ENCODE assay signal across 8 mouse cellular contexts in genomic region chr9:22327099-22327474, GRCm38 (mm10). TPM values are rescaled to one million over a fixed set of nuclear protein-coding genes. Genes with fewer than 3 reads are reported as not detected.
DNase-seq lines count a peak whose midpoint lies in the region; ATAC-seq and TF ChIP-seq lines count a peak whose summit lies in the region.

No protein-coding gene starts in this region.

- WGBS in forebrain, embryonic 16.5 days, result 20% methylated on average over 9 of the region's 9 CpGs

- peak overlapping the region; percentile 74 for H3K4me2 ChIP-seq in forebrain, embryonic 16.5 days (ENCODE audit: low read length)

- H3K27ac ChIP-seq in MEL (ENCODE audit: control insufficient read depth, low read depth, low read length), result peak overlapping the region; percentile 54; the same call in 1 of the 2 replicates
- H3K27ac ChIP-seq in forebrain, embryonic 16.5 days (ENCODE audit: low read length), result no peak overlapping the region

- peaks cover 15 to 35% of the 10 kb centered on the region in 2 experiments for H3K36me3 ChIP-seq in MEL (ENCODE audit: control insufficient read depth in 1 of 2, insufficient read depth in 2 of 2, low read length in 2 of 2)
- no peaks in the 10 kb centered on the region for H3K36me3 ChIP-seq in forebrain, embryonic 16.5 days (ENCODE audit: control insufficient read depth, insufficient read depth)

- no peak for TF ChIP-seq EP300 in MEL (IDR thresholded peaks at IDR 0.05; ENCODE audit: low read depth in 1 of 2, low read length in 2 of 2)

- TF ChIP-seq POLR2A in MEL (IDR thresholded peaks at IDR 0.05; ENCODE audit: control insufficient read depth in 1 of 2, insufficient read depth in 1 of 2, low read depth in 1 of 2, low read length in 2 of 2, poor library complexity in 1 of 2), result no peak

- H3K4me3 ChIP-seq in MEL (ENCODE audit: control insufficient read depth in 1 of 2, insufficient read depth in 1 of 2, low read depth in 2 of 2, low read length in 2 of 2), result peak overlapping the region; percentile 55 to 57
- peak overlapping the region; percentile 52 for H3K4me3 ChIP-seq in forebrain, embryonic 16.5 days (replicated peaks; ENCODE audit: low read length)

- no peaks in the 10 kb centered on the region for H3K27me3 ChIP-seq in MEL (ENCODE audit: control insufficient read depth in 1 of 2, insufficient read depth in 2 of 2, low read length in 2 of 2)
- no peaks in the 10 kb centered on the region for H3K27me3 ChIP-seq in forebrain, embryonic 16.5 days (replicated peaks; ENCODE audit: control insufficient read depth, insufficient read depth, low read length)

- no peaks in the 10 kb centered on the region for H3K9me3 ChIP-seq in MEL (replicated peaks; ENCODE audit: insufficient read depth, low read length)
- H3K9me3 ChIP-seq in forebrain, embryonic 16.5 days (ENCODE audit: control insufficient read depth, low read length), result no peaks in the 10 kb centered on the region

- H3K4me1 ChIP-seq in MEL (ENCODE audit: control insufficient read depth in 1 of 2, insufficient read depth in 2 of 2, low read length in 2 of 2), result peaks cover 28 to 34% of the 10 kb centered on the region in 2 experiments
- peaks cover 10% of the 10 kb centered on the region for H3K4me1 ChIP-seq in forebrain, embryonic 16.5 days (replicated peaks; ENCODE audit: control insufficient read depth, insufficient read depth, low read length)

- no peaks in the 10 kb centered on the region; the same call in 1 of the 2 replicates for H3K79me2 ChIP-seq in MEL (ENCODE audit: control insufficient read depth, insufficient read depth, low read length, poor library complexity)

- peak overlapping the region; percentile 66 for H3K9ac ChIP-seq in MEL (ENCODE audit: control insufficient read depth, low read depth, low read length, poor library complexity, severe bottlenecking)
- H3K9ac ChIP-seq in forebrain, embryonic 16.5 days (replicated peaks; ENCODE audit: low read depth, low read length), result no peak overlapping the region; the same call in 1 of the 2 replicates

- no peak for TF ChIP-seq CTCF in MEL (IDR thresholded peaks at IDR 0.05 in 2 of 3, conservative IDR thresholded peaks at IDR 0.05 in 1 of 3; ENCODE audit: control insufficient read depth in 1 of 3, insufficient read depth in 1 of 3, low read depth in 2 of 3, low read length in 3 of 3, poor library complexity in 1 of 3, severe bottlenecking in 1 of 3)

- ATAC-seq in cerebellum, adult (ENCODE audit: insufficient number of reproducible peaks, low FRiP score, low TSS enrichment), result no peak
- no peak for ATAC-seq in forebrain, embryonic 16.5 days
- no peak for ATAC-seq in frontal cortex, adult (ENCODE audit: low TSS enrichment)

- peak; percentile 33 for DNase-seq in cerebellum, adult 11 months
- no peak for DNase-seq in MEL (ENCODE audit: low read depth, low spot score)
- peak; percentile 94 for DNase-seq in kidney, adult 9 months
- DNase-seq in lung, postnatal 10 days, result peak; percentile 44
- DNase-seq in layer of hippocampus, adult 18-20 months (ENCODE audit: low spot score in 2 of 2), result no peak

- TF ChIP-seq RAD21 in MEL (IDR thresholded peaks at IDR 0.05; ENCODE audit: low read depth, low read length), result no peak

TF ChIP-seq in MEL, 35 proteins besides CTCF, POLR2A, EP300 and RAD21:
- no peak for TF ChIP-seq ZMIZ1 (IDR thresholded peaks at IDR 0.05; ENCODE audit: low read depth, low read length)
- TF ChIP-seq HCFC1 (IDR thresholded peaks at IDR 0.05; ENCODE audit: low read depth, low read length), result no peak
- TF ChIP-seq SIN3A (IDR thresholded peaks at IDR 0.05; ENCODE audit: low read length), result no peak
- TF ChIP-seq ZKSCAN1 (IDR thresholded peaks at IDR 0.05; ENCODE audit: low read depth, low read length), result no peak
- TF ChIP-seq TAL1 (IDR thresholded peaks at IDR 0.05; ENCODE audit: low read length), result no peak
- no peak for TF ChIP-seq MAFK (IDR thresholded peaks at IDR 0.05; ENCODE audit: borderline replicate concordance, low read depth, low read length)
- TF ChIP-seq UBTF (IDR thresholded peaks at IDR 0.05; ENCODE audit: borderline replicate concordance, insufficient read depth, low read depth, low read length), result no peak
- TF ChIP-seq CHD2 (IDR thresholded peaks at IDR 0.05; ENCODE audit: low read length), result no peak
- TF ChIP-seq POLR2AphosphoS5 (IDR thresholded peaks at IDR 0.05; ENCODE audit: borderline replicate concordance, low read depth, low read length), result no peak
- TF ChIP-seq POLR2AphosphoS2 (IDR thresholded peaks at IDR 0.05; ENCODE audit: low read length), result no peak
- TF ChIP-seq ZC3H11A (IDR thresholded peaks at IDR 0.05; ENCODE audit: low read depth, low read length), result no peak
- no peak for TF ChIP-seq MXI1 (IDR thresholded peaks at IDR 0.05; ENCODE audit: low read depth, low read length)
- TF ChIP-seq ELF1 (IDR thresholded peaks at IDR 0.05; ENCODE audit: low read depth, low read length), result no peak
- no peak for TF ChIP-seq CHD1 (IDR thresholded peaks at IDR 0.05; ENCODE audit: low read depth, low read length)
- no peak for TF ChIP-seq USF1 (IDR thresholded peaks at IDR 0.05; ENCODE audit: low read depth, low read length)
- TF ChIP-seq TBP (IDR thresholded peaks at IDR 0.05; ENCODE audit: low read depth, low read length), result no peak
- TF ChIP-seq GATA1 (IDR thresholded peaks at IDR 0.05; ENCODE audit: low read depth, low read length), result no peak
- no peak for TF ChIP-seq MYB (IDR thresholded peaks at IDR 0.05; ENCODE audit: low read depth, low read length)
- TF ChIP-seq JUND (IDR thresholded peaks at IDR 0.05; ENCODE audit: low read depth, low read length), result no peak
- no peak for TF ChIP-seq RCOR1 (IDR thresholded peaks at IDR 0.05; ENCODE audit: low read depth, low read length)

RNA-seq across cellular contexts. Expression of gene Zfp810, which starts 19.6 kb away (rescaled TPM):
- not detected in 2 replicates for total RNA-seq in MEL (2012; rRNA removed)
- polyA plus RNA-seq in MEL (2012; ENCODE audit: insufficient read depth in 1 of 2, insufficient read length in 2 of 2, low read depth in 1 of 2, low replicate concordance in 2 of 2, missing spikeins in 1 of 2), result under 1 TPM in 1 of 2 experiments, not detected in 1; 0.13 TPM
- polyA plus RNA-seq in forebrain, embryonic 16.5 days (2015; fragmentation: Nextera tagmentation; extraction: Ambion mirVana), result 35.0 and 36.1 TPM in 2 replicates
- total RNA-seq in layer of hippocampus, adult 18-20 months (2021), result 10 to 100 TPM; 14.5 TPM

Comparison
In these comparisons a context has a peak if more than half of its experiments do, and no peak if none do; other contexts are left out.
1. DNase-seq: peak in cerebellum, adult 11 months (single experiment), kidney, adult 9 months (single experiment) and lung, postnatal 10 days (single experiment); none in MEL (single experiment) and layer of hippocampus, adult 18-20 months (0 of 2).
2. RNA of gene Zfp810, which starts 19.6 kb away (total RNA-seq): 14.5 TPM in layer of hippocampus, adult 18-20 months; not detected in MEL; every median in the first group is over 10 times any median in the second.